ENCODE assay signal across 15 mouse cellular contexts in the genomic region with DNA sequence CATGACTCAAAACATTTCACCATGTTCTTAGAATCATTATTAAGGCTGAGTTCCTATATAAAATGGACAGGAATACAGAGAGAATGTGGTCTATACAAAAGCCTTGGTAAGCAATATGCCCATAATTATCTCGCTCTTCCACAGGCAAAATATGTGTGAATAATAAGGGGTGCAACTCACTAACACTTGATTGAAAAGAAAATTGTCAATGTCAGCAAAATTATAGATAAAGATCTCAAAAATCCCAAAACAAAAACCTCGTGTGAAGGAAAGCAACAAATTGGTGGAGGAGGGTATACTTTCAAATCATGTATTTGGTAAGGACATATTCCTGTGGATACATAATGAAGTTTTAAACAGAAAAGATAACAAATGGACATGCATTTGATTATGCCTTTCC.
"Had no signal": no experiment of that assay in that cellular context is flagged by ENCODE, and none has a peak within 500 bp of the region (broad histone marks: within the 10 kb centered on the region; RNA-seq: fewer than 3 reads in every experiment).

No protein-coding gene starts in this region.

- H3K4me2 ChIP-seq: neural tube, embryonic 15.5 days; stomach, embryonic 15.5 days had no signal

- H3K9ac ChIP-seq: neural tube, embryonic 15.5 days; stomach, embryonic 15.5 days had no signal

- H3K27ac ChIP-seq: neural tube, embryonic 15.5 days; stomach, embryonic 15.5 days; stomach, postnatal 0 days had no signal

- H3K4me3 ChIP-seq: neural tube, embryonic 15.5 days; stomach, embryonic 15.5 days had no signal

- DNase-seq: retina, postnatal 1 day; right cerebral cortex, adult 18-20 months; right cerebral cortex, postnatal 14 days; right cerebral cortex, postnatal 25 days; right cerebral cortex, postnatal 4 days; spleen, adult 18-20 months; thymus, adult 18-20 months; thymus, adult 2 months; thymus, postnatal 14 days; thymus, postnatal 25 days; thymus, postnatal 36 days; thymus, postnatal 4 days had no signal

- H3K9me3 ChIP-seq: neural tube, embryonic 15.5 days; stomach, embryonic 15.5 days had no signal

- H3K27me3 ChIP-seq: neural tube, embryonic 15.5 days; stomach, embryonic 15.5 days had no signal

- H3K36me3 ChIP-seq: neural tube, embryonic 15.5 days; stomach, embryonic 15.5 days had no signal

- H3K4me1 ChIP-seq: neural tube, embryonic 15.5 days; stomach, embryonic 15.5 days had no signal
